Mouse (Mus musculus): ENCODE measurements around the gene Col23a1. TPM values are rescaled to one million over a fixed set of nuclear protein-coding genes. Genes with fewer than 3 reads are reported as not detected.

Gene Col23a1
- polyA plus RNA-seq (2014; fragmentation: Illumina TruSeq; extraction: RNeasy Lipid Tissue Mini Kit (QIAGEN cat#74804); ENCODE audit: low read depth, low replicate concordance): 2.9 TPM

DNA sequence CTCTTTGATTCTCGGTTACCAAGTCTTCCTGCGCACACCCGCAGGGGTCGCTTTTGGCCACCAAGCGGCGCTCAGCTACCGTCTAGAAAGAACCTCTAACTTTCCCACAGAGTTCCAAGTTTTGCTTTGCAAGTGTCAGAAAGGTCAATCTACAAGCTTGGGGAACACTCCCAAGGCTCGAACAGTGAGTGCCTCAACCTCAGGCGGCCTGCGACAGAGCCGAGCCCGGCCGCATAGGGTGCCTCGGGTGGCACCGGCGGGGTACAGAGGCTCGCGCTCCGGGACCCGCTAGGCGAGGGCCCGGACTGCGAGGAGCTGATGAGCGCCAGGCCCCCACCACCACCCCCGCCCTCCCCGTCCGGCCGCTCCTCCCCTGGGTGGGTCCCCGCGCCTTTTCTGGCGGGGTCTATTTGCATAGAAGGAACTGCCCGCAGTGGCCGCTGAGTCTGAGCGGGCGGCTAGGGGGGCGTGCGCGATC, at the start of gene Col23a1:
Col23a1 (plus strand) TSS at position 357 of the 478 bp plus-strand sequence.

DNA sequence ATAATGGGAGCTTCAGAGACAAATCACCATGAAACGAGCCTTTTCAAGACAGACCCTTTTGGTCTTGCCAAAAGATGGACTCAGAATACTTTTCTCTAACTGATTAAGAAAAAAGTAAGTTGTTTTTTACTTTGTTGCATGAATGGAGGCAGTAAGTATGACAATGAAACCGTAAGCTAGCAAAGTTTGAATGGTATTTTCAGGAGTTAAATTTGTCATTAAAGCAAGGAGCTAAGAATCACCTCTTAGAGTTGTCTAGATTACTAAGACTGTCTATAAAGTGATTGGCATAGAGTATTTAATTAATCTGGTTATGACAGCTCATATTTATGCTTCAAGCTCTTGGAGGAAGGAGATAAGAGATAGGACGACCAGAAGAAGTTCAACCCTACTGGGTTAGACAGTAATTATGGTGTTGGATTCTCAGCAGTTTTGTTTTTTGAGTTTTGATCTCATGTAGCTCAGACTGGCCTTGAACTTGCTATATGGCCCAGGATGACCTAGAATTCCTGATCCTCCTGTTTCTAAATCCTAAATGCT, 28.0 kb upstream of the Col23a1 start, which contains the start of gene Clk4:
Clk4 (plus strand) TSS at position 51 of the 540 bp plus-strand sequence.

GRCm38 (mm10) chr11:51262342-51263285, 27.1 kb upstream of the Col23a1 start, which contains the start of gene BC049762:
BC049762 (minus strand) TSS chr11:51263046.

GRCm38 (mm10) chr11:51584431-51585248, 294.9 kb downstream of the Col23a1 start, which contains the start of gene Phykpl:
Phykpl (plus strand) TSS chr11:51584757.

GRCm38 (mm10) chr11:51606447-51607095, 316.9 kb downstream of the Col23a1 start, which contains the start of gene Hnrnpab:
Hnrnpab (minus strand) TSS chr11:51606847.

DNA sequence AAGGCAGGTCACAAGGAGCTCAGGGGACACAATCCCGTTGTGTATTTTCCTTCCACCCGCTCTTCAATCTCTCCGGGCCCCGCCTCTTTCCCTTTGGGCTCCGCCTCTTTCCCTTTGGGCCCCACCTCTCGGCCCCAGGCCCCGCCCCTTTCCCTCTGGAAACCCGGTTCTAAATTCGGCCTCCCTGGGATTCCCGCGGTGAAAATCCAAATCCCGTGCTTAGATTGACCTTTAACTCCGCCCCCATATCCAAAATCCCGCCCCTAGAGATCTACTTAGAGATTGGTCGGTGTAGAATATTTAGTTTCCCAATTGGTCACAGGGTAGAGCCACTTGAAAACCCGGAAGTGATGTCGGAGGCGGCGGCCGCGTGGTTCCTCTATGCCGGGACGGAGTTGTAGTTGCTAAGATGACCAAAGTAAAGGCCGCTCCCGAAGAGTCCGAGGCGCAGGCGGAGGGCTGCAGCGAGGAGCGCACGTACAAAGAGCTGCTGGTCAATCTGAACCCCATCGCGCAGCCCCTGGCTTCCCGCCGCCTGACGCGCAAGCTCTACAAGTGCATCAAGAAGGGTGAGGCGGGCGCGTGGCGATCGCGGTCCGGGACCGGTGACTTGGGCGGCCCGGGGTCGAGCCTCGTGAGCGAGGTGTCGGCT, 329.8 kb downstream of the Col23a1 start, which contains the start of gene Nhp2:
Nhp2 (plus strand) TSS at position 327 of the 652 bp plus-strand sequence.

Other genes starting within 250 kb of the Col23a1 start
- not detected for gene Olfr1375, start 241.8 kb upstream of the Col23a1 start, polyA plus RNA-seq (2014; fragmentation: Illumina TruSeq; extraction: RNeasy Lipid Tissue Mini Kit (QIAGEN cat#74804); ENCODE audit: low read depth, low replicate concordance)
- gene Zfp354a, start 230.7 kb upstream of the Col23a1 start, polyA plus RNA-seq (2014; fragmentation: Illumina TruSeq; extraction: RNeasy Lipid Tissue Mini Kit (QIAGEN cat#74804); ENCODE audit: low read depth, low replicate concordance): 9.4 TPM
- not detected for gene Gm12569, start 69.4 kb upstream of the Col23a1 start, polyA plus RNA-seq (2014; fragmentation: Illumina TruSeq; extraction: RNeasy Lipid Tissue Mini Kit (QIAGEN cat#74804); ENCODE audit: low read depth, low replicate concordance)
- gene Clk4, start 28.2 kb upstream of the Col23a1 start, polyA plus RNA-seq (2014; fragmentation: Illumina TruSeq; extraction: RNeasy Lipid Tissue Mini Kit (QIAGEN cat#74804); ENCODE audit: low read depth, low replicate concordance): 318 TPM
- gene BC049762, start 26.9 kb upstream of the Col23a1 start, polyA plus RNA-seq (2014; fragmentation: Illumina TruSeq; extraction: RNeasy Lipid Tissue Mini Kit (QIAGEN cat#74804); ENCODE audit: low read depth, low replicate concordance): not detected

Measured in sigmoid colon, adult 10 weeks (tissue).